Mouse (Mus musculus): ENCODE measurements around the gene Creb3l2.

DNA sequence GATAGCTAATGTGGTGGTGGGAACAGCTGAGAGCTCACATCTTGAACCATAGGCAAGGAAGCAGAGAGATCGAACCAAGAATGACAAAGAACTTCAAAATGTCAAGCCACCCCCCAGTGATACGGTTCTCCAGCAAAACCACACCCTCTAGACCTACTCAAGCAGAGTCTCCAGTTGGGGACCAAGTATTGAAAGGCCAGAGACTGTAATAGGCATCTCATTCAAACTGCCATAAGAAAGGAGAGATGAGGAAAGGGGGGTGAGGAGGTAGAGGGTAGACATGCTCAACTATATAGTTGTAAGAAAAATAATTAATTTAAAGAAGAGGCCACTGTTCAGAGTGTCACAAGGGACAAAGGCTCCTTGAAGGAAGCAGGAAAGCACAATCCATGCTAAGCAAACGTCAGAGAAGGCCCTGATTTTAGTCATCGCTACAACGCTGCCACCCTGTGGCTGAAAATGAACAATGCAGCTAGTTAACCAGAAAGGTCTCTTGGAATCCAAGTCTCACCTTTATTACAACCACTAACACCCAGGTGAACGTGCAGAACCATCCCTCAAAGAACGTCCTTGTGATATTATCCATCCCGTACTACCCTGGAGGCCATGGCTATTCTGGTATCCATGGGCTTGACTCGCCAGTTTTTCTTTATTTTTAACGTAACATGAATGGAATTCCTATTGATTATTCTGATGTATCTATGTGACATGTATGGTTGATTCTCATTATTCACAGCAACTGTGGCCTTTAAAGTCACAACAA lies 5.9 kb upstream of the Creb3l2 start:
- TF ChIP-seq CTCF (IDR thresholded peaks at IDR 0.05; ENCODE audit: control insufficient read depth, insufficient read depth, insufficient read length) (peak; percentile 40), USF1 (IDR thresholded peaks at IDR 0.05; ENCODE audit: low read depth) (no peak), MAX (IDR thresholded peaks at IDR 0.05) (no peak), CEBPB (IDR thresholded peaks at IDR 0.05; ENCODE audit: low read depth) (no peak)
